Mouse (Mus musculus) brain, adult 10 weeks (tissue): Measurements from ENCODE around the gene Fmc1. TPM values are rescaled to one million over a fixed set of nuclear protein-coding genes. Genes with fewer than 3 reads are reported as not detected.

Source experiments
- polyA plus RNA-seq: library from polyadenylated mRNA; stranded (reverse); fragments of 350-450 nt; fragmentation: Illumina TruSeq; extraction: RNeasy Lipid Tissue Mini Kit (QIAGEN cat#74804); gene quantifications from one replicate; pipeline ENCODE4 v1.2.3, GENCODE M21; 2015; ENCODE audit warnings: low read depth, low replicate concordance

Fmc1 gene
- polyA plus RNA-seq: 124 TPM

GRCm38 (mm10) chr6:38533428-38534405, at the start of gene Fmc1:
Gene Fmc1, plus strand, starts transcription at chr6:38533502.

DNA sequence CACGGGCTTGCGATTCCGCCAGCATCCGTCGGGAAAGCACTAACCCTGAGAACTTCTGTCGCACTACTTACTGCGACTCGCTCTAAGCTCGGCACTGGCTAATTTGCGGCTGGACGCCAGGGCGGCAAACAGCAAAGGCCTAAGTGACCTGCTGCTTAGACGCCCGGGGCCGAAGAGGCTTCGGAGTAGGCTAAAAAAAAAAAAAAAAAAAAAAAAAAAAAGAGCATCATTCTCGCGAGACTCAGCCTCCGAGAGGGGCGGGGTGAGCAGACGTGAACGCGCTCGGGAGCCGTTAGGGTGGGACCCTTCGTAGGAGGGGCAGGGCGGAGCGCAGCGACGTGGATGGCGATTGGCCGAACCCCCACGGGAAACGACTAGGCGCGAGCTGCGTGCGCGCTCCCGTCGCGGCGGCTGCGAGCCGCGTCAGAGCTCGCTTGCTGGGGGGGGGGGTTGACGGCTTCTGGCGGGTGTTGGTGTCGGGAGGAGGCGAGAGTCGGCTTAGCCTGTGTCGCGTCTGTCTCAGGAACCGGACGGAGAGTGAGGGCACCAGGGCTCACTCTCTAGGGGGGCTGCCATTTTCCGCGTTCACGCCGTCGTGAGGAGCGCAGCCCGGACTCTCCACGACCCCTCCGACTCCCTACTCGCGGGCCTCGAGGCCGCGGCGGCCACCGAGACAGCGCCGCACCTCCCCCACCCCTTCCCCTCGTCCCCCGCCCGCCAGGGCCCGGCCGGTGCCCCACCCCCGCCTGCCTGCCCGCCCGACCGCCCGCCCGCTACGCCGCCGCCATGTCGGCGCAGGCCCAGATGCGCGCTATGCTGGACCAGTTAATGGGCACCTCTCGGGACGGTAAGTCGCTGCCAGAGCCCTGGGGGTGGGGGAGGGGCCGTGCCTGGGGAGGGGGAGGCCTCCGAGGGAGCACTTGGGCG, 18.0 kb downstream of the Fmc1 start, which contains the start of gene Luc7l2:
TSS of gene Luc7l2 (plus strand) at position 273 of the 927 bp plus-strand sequence.

Other genes starting within 250 kb of the Fmc1 start
- 2.2 TPM for gene Zc3hav1l, start 234.2 kb upstream of the Fmc1 start, polyA plus RNA-seq
- gene Zc3hav1, start 178.9 kb upstream of the Fmc1 start, polyA plus RNA-seq: 2.9 TPM
- 6.3 TPM for gene Ttc26, start 152.0 kb upstream of the Fmc1 start, polyA plus RNA-seq
- gene Ubn2, start 99.6 kb upstream of the Fmc1 start, polyA plus RNA-seq: 16.2 TPM
- gene Luc7l2, start 17.8 kb downstream of the Fmc1 start, polyA plus RNA-seq: 128 TPM
- not detected for gene Klrg2, start 103.7 kb downstream of the Fmc1 start, polyA plus RNA-seq
- 68.6 TPM for gene Clec2l, start 129.6 kb downstream of the Fmc1 start, polyA plus RNA-seq